Mouse (Mus musculus) large intestine, adult 2 months (tissue): Measurements from ENCODE around the gene Maz. TPM values are rescaled to one million over a fixed set of nuclear protein-coding genes. Genes with fewer than 3 reads are reported as not detected.

Source experiments
- DNase-seq: peaks from one replicate; pipeline ENCODE4 v3.0.0-alpha.2; 2012; ENCODE audit warnings: low read depth, low spot score
- WGBS: fragments of 180-500 bp; shearing (Covaris S2); methylation state at CpG from one replicate; pipeline ENCODE4 v1.1.7; 2018; 5-methylcytosine and 5-hydroxymethylcytosine counted together
- polyA plus RNA-seq: library from polyadenylated mRNA; depleted of rRNA; stranded (reverse); fragments of >200 nt; gene quantifications from 2 replicates; pipeline ENCODE4 v1.2.3, GENCODE M21; 2012; rRNA removed

Maz gene
- 102 and 115 TPM in 2 replicates for polyA plus RNA-seq

- DNase-seq, result peak; percentile 94
- WGBS, result 1% methylated on average over 61 of the region's 63 CpGs
Measured at GRCm38 (mm10) chr7:127026984-127027726, at the start of gene Maz. Maz (minus strand) TSS chr7:127027037.

DNA sequence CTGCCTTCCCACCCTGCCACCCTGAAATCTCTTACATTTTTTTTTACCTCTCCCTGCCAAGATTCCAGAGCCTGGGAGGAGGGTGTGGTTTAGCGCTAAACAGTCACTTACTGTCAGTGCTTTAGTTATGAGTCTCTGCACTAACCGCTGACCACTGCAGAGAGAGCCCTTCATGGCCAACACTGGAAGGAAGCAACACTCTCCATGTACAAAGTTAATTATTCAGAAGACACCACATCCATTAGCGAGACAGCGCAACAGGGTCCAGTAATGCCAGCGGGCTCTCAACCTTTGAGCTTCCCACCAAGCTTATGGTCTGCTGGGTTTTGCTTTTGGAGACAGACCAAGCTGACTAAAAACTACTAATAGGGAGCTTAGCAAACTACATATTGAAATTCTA lies 49.4 kb upstream of the Maz start:
- 68% methylated on average over 5 of the region's 5 CpGs for WGBS
- no peak for DNase-seq

DNA sequence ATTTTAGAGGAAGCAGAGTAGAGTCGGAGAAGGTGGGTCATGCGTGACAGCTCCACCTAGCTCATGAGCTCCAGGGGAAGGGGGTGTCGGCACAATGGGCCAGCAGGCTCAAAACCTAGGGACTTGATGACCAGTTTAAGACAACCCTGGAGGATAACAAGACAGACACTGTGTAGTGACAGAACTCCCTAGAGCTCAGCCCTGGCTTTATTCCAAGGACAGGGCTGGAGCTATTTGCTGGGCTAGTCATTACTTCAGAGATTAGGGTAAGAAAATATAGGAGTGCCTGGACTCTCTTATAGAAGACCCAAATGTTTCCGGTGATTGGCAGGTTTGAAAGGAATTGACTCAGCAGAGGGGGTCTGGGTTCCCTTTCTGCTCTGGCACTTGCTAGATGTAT lies 46.4 kb upstream of the Maz start:
- WGBS, result 51% methylated on average over 4 of the region's 4 CpGs
- DNase-seq, result no peak

GRCm38 (mm10) chr7:127070871-127071413 lies 44.1 kb upstream of the Maz start:
- DNase-seq, result peak; percentile 65
- WGBS, result 29% methylated on average over 4 of the region's 4 CpGs

DNA sequence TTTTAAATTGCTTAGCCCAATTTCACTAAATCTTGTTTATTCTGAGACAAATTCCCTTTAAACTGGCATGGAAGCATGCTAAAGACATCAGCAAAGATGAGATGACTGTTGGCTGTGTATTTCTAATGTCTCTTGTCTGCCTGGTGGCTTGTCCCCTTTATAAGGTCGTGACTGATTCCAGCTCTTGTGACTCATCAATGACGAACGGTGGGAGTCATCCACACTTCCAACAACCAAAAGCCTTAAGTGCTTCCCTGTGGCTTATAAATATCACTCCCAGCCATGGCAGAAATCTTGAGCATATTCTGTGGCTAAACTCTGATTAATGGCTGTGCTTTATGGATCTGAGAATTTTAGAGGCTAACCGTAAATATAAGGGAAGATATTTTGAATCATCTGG lies 39.5 kb upstream of the Maz start:
- DNase-seq, result no peak
- 51% methylated on average over 4 of the region's 4 CpGs for WGBS

- WGBS, result 87% methylated on average over 6 of the region's 6 CpGs
- DNase-seq, result no peak
Measured at GRCm38 (mm10) chr7:127065538-127065937, 38.7 kb upstream of the Maz start.

DNA sequence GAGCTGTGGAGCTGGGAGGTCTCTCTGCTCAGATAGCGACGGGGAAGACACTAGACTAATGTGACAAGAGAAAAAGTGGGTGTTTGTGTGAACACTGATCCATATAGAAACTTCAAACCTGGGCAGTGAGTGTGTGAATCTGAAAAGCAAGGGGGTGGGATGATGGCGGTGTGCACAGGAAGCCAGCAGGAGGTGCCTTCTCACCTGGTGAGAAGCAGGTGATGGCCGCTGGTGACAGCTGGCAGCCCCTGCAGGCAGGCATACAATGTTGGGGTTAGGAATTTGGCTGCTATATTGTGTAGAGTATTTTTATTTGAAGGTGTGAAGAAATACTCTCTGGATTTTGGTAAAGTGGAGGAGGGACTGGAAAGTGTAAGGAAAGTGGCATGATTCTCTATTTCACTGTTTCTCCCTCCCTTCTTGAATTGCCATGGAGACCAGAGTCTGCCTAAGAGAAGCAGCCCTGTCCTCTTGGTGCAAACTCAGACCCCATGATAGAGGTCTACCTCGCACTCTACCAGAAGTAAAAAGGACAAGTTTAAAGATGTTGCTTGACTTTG lies 28.3 kb upstream of the Maz start:
- 66% methylated on average over 5 of the region's 5 CpGs for WGBS
- no peak for DNase-seq

DNA sequence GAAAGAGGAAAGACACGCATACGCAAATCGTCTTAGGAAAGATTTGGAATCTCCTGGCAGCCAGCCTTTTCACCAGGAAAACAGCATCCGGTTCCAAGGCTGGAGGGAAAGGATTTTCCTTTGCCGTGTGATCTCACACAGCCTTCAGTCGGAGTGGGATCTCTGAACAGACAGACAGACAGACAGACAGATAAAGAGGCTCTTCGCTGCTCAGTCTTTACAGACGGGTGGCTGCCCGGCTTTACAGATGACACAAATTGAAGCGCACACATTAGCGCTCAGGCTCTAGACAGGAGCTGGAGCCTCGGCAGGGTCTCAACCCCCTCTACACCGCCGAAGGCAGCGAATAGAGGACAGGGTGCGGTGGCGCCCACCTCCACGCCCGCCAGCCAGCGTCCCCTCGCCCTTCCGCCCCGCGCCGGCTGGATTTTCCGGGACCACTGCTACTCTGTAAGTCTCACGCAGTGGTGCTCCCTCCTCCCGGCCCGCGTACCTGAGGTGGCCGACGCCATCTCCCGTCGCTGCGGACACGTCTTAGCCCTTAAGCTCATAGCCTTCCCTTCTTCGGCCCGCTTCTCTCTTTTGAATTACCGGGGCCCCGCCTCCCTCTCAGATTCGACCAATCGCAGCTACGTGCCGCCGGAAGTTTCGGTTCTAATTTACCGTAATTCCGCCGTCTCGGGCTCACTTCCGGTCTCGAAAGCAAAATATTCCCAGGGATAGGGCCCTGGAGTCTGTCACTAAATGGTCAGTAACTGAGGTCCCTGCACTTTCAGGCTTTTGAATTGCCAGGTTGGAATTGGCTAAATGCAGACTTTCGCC lies 15.2 kb upstream of the Maz start, which contains the start of gene Kif22:
TSS of gene Kif22 (minus strand) at position 621 of the 822 bp plus-strand sequence.
- DNase-seq, result peak; percentile 73
- 1% methylated on average over 53 of the region's 53 CpGs for WGBS

- WGBS, result 40% methylated on average over 1 of the region's 1 CpGs
- no peak for DNase-seq
Measured at GRCm38 (mm10) chr7:127031244-127031643, 4.4 kb upstream of the Maz start.

- no peak for DNase-seq
- 91% methylated on average over 1 of the region's 1 CpGs for WGBS
Measured at GRCm38 (mm10) chr7:127030172-127030571, 3.3 kb upstream of the Maz start.

DNA sequence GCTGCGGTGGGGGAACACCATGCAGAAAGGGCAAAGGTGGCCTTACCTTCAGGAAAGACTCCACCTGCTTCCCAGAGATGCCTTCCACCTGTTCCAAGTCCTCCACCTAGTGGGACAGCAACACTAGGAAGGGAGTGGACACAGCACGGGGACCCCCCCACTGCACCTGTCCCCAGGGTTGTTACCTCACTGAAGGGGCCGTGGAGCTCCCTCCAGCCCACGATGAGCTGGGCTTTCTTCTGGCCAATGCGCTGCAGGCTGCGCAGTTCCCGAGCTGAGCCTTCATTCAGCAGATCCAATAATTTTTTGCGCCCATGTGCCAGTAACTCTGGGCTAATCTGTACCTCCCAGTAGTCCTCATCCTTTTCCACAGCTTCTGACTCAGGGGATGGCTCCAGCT lies 1.0 kb upstream of the Maz start:
- WGBS, result 39% methylated on average over 8 of the region's 8 CpGs
- DNase-seq, result no peak

GRCm38 (mm10) chr7:127026616-127026983 lies 237 bp downstream of the Maz start:
- no peak for DNase-seq
- WGBS, result 4% methylated on average over 15 of the region's 48 CpGs

- under 1% methylated on average over 40 of the region's 48 CpGs for WGBS
- no peak for DNase-seq
Measured at GRCm38 (mm10) chr7:127026161-127026600, 656 bp downstream of the Maz start.

- DNase-seq, result no peak
- under 1% methylated on average over 59 of the region's 65 CpGs for WGBS
Measured at GRCm38 (mm10) chr7:127025556-127026160, 1.2 kb downstream of the Maz start.

DNA sequence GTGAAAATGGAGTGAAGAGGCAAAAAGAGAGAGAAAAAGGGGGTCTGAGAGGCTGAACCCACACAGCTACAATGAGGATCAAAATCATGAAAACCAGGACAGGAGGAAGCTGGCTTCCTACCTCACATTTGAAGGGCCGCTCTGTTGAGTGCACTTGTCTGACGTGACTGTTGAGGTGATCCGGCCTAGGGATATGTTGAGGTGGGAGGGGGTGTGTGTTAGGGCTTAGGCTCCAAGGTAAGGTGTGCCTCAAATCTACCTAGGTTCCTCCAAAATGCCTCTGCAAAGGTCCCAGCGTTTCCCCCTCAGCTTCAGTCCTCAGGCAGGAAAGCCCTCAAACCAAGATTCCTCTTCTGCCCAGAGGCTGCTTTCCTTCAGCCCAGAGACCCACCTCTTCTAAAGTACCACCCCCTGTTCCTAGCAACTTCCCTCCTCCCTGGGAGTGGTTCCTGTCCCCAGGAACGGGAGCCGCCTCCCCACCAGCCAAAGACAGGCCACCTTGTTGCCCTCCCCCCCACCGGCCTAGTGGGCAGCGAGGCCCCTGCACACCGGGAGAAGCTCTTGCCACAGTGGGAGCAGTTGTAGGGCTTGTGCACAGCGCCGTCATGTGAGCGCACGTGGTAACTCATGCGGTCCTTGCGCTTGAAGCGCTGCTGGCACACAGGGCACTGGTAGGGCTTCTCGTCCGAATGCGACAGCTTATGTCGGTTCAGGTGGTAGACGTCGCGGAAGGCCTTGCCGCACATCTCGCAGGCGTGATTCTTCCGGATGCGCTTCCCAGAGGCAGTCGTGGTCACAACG lies 1.9 kb downstream of the Maz start:
- DNase-seq, result no peak
- 2% methylated on average over 30 of the region's 30 CpGs for WGBS

GRCm38 (mm10) chr7:127023896-127024690 lies 2.7 kb downstream of the Maz start:
- DNase-seq, result no peak
- 39% methylated on average over 19 of the region's 19 CpGs for WGBS

GRCm38 (mm10) chr7:127023272-127023691 lies 3.6 kb downstream of the Maz start:
- 87% methylated on average over 13 of the region's 13 CpGs for WGBS
- DNase-seq, result no peak

GRCm38 (mm10) chr7:127022528-127023271 lies 4.1 kb downstream of the Maz start:
- no peak for DNase-seq
- WGBS, result 86% methylated on average over 7 of the region's 7 CpGs
